Mouse (Mus musculus): ENCODE results near the gene D430041D05Rik. TPM values are rescaled to one million over a fixed set of nuclear protein-coding genes. Genes with fewer than 3 reads are reported as not detected.

The D430041D05Rik gene
- polyA plus RNA-seq, 1 experiment from 2014 or later = 0.22 TPM

DNA sequence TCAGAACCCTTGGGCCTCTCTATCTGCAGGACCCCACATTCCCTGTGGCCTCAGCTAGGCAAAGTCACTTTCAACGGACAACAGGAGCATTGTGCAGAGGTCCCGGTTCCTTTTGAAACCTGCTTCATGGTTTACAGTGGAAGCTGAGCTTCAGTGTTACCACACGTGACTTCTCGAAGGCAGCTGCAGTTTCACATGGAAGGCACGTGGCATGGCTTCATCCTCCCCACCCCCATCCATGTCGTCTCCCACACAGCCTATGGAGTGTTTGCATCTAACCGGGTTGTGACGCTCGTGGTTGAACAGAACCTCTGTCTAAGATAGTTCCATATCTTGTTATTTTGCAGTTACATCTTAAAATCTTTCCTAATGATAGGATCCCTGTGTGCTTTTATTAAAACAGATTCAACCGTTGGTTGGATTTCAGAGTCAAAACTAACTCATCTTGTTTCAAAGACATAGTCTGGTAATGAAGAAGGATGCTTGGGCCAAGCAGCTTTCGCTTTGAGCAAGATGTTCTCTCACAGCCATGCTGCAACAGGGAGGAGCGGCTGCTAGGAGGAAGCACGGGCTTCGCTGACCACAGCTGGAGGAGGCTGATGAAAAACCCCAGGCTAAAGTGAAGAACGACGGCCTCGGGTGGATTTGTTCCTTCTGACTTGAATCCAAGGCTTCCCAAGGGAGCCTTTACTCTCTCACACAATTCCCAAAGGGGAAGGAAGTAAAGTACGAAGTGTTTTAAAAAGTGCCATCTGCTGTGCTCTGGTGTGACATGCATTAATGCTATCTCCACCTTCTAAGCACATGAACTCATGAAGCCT lies 149.7 kb downstream of the D430041D05Rik start:
- H3K36me3 ChIP-seq (ENCODE audit: control insufficient read depth, insufficient read depth, low read length) = no peaks in the 10 kb centered on the region
- no peaks in the 10 kb centered on the region for H3K27me3 ChIP-seq (ENCODE audit: control insufficient read depth, insufficient read depth, low read length)
- no peak overlapping the region for H3K9ac ChIP-seq (replicated peaks; ENCODE audit: low read depth, low read length)
- H3K4me3 ChIP-seq (ENCODE audit: low read depth, low read length) = no peak overlapping the region
- ATAC-seq (ENCODE audit: insufficient number of reproducible peaks, insufficient read depth, low FRiP score, low read depth) = no peak
- 76% methylated on average over 18 of the region's 18 CpGs for WGBS
- no peaks in the 10 kb centered on the region for H3K9me3 ChIP-seq (ENCODE audit: control insufficient read depth, low read depth, low read length)
- H3K4me2 ChIP-seq (replicated peaks; ENCODE audit: low read depth, low read length) = no peak overlapping the region
- H3K27ac ChIP-seq (ENCODE audit: low read length) = no peak overlapping the region
- H3K4me1 ChIP-seq (ENCODE audit: control insufficient read depth, insufficient read depth, low read length) = no peaks in the 10 kb centered on the region

GRCm38 (mm10) chr2:104256585-104256984 lies 154.2 kb downstream of the D430041D05Rik start:
- Histone ChIP-seq H3K9me3 (ENCODE audit: control insufficient read depth, low read depth, low read length) (no peaks in the 10 kb centered on the region), H3K4me3 (ENCODE audit: low read depth, low read length) (no peak overlapping the region), H3K9ac (replicated peaks; ENCODE audit: low read depth, low read length) (no peak overlapping the region), H3K36me3 (ENCODE audit: control insufficient read depth, insufficient read depth, low read length) (no peaks in the 10 kb centered on the region), H3K27me3 (ENCODE audit: control insufficient read depth, insufficient read depth, low read length) (no peaks in the 10 kb centered on the region), H3K4me2 (replicated peaks; ENCODE audit: low read depth, low read length) (no peak overlapping the region), H3K27ac (ENCODE audit: low read length) (no peak overlapping the region), H3K4me1 (ENCODE audit: control insufficient read depth, insufficient read depth, low read length) (no peaks in the 10 kb centered on the region)
- WGBS = 65% methylated on average over 15 of the region's 15 CpGs
- no peak for ATAC-seq (ENCODE audit: insufficient number of reproducible peaks, insufficient read depth, low FRiP score, low read depth)

DNA sequence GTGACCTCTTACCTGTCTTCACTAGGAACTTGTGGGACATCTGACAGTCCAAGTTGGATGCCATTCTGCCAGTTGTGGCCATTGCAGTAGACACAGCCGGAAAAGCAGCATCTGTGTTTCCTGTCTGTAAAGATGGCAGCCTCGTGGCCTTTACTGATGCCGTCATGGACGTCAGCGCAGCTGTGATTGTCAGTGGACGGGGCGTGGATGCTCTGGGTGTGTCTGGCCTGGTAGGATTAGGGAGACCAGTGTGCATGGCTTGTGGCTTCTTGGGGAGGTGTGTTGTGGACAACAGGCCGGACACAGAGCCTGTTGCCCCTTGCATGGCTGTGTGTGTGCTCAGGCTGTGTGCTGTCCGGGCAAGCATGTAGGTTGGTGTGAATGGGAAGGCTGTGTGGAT lies 155.9 kb downstream of the D430041D05Rik start:
- H3K4me3 ChIP-seq (ENCODE audit: low read depth, low read length) = no peak overlapping the region
- ATAC-seq (ENCODE audit: insufficient number of reproducible peaks, insufficient read depth, low FRiP score, low read depth) = no peak
- 90% methylated on average over 9 of the region's 9 CpGs for WGBS
- H3K9ac ChIP-seq (replicated peaks; ENCODE audit: low read depth, low read length) = no peak overlapping the region
- H3K27me3 ChIP-seq (ENCODE audit: control insufficient read depth, insufficient read depth, low read length) = no peaks in the 10 kb centered on the region
- H3K4me2 ChIP-seq (replicated peaks; ENCODE audit: low read depth, low read length) = no peak overlapping the region
- H3K27ac ChIP-seq (ENCODE audit: low read length) = no peak overlapping the region
- no peaks in the 10 kb centered on the region for H3K36me3 ChIP-seq (ENCODE audit: control insufficient read depth, insufficient read depth, low read length)
- no peaks in the 10 kb centered on the region for H3K4me1 ChIP-seq (ENCODE audit: control insufficient read depth, insufficient read depth, low read length)
- no peaks in the 10 kb centered on the region for H3K9me3 ChIP-seq (ENCODE audit: control insufficient read depth, low read depth, low read length)

DNA sequence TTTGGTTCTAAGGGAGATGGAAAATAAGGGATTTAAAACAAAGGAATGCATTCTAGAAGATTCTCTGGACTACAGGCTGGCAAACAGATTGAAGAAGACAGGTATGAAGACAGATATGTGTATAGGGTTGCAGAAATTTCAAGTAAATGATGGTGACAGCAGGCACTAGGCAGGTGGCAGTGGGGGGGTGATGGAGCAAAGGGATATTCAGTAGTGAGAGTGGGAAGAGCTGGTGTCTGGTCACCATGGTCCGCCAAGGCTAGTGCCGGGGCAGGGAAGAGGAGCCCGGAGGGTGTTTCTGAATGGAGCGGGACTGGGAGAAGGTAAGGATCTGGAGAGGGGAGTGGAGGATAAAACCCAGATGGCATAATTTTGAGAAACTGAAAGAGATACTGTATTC lies 157.5 kb downstream of the D430041D05Rik start:
- H3K4me2 ChIP-seq (replicated peaks; ENCODE audit: low read depth, low read length) = no peak overlapping the region
- no peak overlapping the region for H3K4me3 ChIP-seq (ENCODE audit: low read depth, low read length)
- H3K36me3 ChIP-seq (ENCODE audit: control insufficient read depth, insufficient read depth, low read length) = no peaks in the 10 kb centered on the region
- H3K9me3 ChIP-seq (ENCODE audit: control insufficient read depth, low read depth, low read length) = no peaks in the 10 kb centered on the region
- no peaks in the 10 kb centered on the region for H3K4me1 ChIP-seq (ENCODE audit: control insufficient read depth, insufficient read depth, low read length)
- no peak overlapping the region for H3K27ac ChIP-seq (ENCODE audit: low read length)
- no peaks in the 10 kb centered on the region for H3K27me3 ChIP-seq (ENCODE audit: control insufficient read depth, insufficient read depth, low read length)
- 88% methylated on average over 4 of the region's 4 CpGs for WGBS
- no peak overlapping the region for H3K9ac ChIP-seq (replicated peaks; ENCODE audit: low read depth, low read length)
- no peak for ATAC-seq (ENCODE audit: insufficient number of reproducible peaks, insufficient read depth, low FRiP score, low read depth)

- WGBS = 69% methylated on average over 4 of the region's 4 CpGs
- Histone ChIP-seq H3K4me3 (ENCODE audit: low read depth, low read length) (no peak overlapping the region), H3K27ac (ENCODE audit: low read length) (no peak overlapping the region), H3K9me3 (ENCODE audit: control insufficient read depth, low read depth, low read length) (no peaks in the 10 kb centered on the region), H3K4me1 (ENCODE audit: control insufficient read depth, insufficient read depth, low read length) (no peaks in the 10 kb centered on the region), H3K36me3 (ENCODE audit: control insufficient read depth, insufficient read depth, low read length) (no peaks in the 10 kb centered on the region), H3K4me2 (replicated peaks; ENCODE audit: low read depth, low read length) (no peak overlapping the region), H3K27me3 (ENCODE audit: control insufficient read depth, insufficient read depth, low read length) (no peaks in the 10 kb centered on the region), H3K9ac (replicated peaks; ENCODE audit: low read depth, low read length) (no peak overlapping the region)
- no peak for ATAC-seq (ENCODE audit: insufficient number of reproducible peaks, insufficient read depth, low FRiP score, low read depth)
These were observed 159.2 kb downstream of the D430041D05Rik start for GRCm38 (mm10) chr2:104251647-104252046.

GRCm38 (mm10) chr2:104249856-104250255 lies 161.0 kb downstream of the D430041D05Rik start:
- no peaks in the 10 kb centered on the region for H3K36me3 ChIP-seq (ENCODE audit: control insufficient read depth, insufficient read depth, low read length)
- WGBS = 70% methylated on average over 2 of the region's 2 CpGs
- H3K9me3 ChIP-seq (ENCODE audit: control insufficient read depth, low read depth, low read length) = no peaks in the 10 kb centered on the region
- no peak overlapping the region for H3K4me2 ChIP-seq (replicated peaks; ENCODE audit: low read depth, low read length)
- H3K4me1 ChIP-seq (ENCODE audit: control insufficient read depth, insufficient read depth, low read length) = no peaks in the 10 kb centered on the region
- no peak overlapping the region for H3K27ac ChIP-seq (ENCODE audit: low read length)
- H3K4me3 ChIP-seq (ENCODE audit: low read depth, low read length) = no peak overlapping the region
- no peak for ATAC-seq (ENCODE audit: insufficient number of reproducible peaks, insufficient read depth, low FRiP score, low read depth)
- H3K9ac ChIP-seq (replicated peaks; ENCODE audit: low read depth, low read length) = no peak overlapping the region
- H3K27me3 ChIP-seq (ENCODE audit: control insufficient read depth, insufficient read depth, low read length) = no peaks in the 10 kb centered on the region

- H3K4me2 ChIP-seq (replicated peaks; ENCODE audit: low read depth, low read length) = no peak overlapping the region
- H3K4me3 ChIP-seq (ENCODE audit: low read depth, low read length) = no peak overlapping the region
- H3K27me3 ChIP-seq (ENCODE audit: control insufficient read depth, insufficient read depth, low read length) = no peaks in the 10 kb centered on the region
- no peak for ATAC-seq (ENCODE audit: insufficient number of reproducible peaks, insufficient read depth, low FRiP score, low read depth)
- H3K36me3 ChIP-seq (ENCODE audit: control insufficient read depth, insufficient read depth, low read length) = no peaks in the 10 kb centered on the region
- H3K27ac ChIP-seq (ENCODE audit: low read length) = no peak overlapping the region
- H3K9me3 ChIP-seq (ENCODE audit: control insufficient read depth, low read depth, low read length) = no peaks in the 10 kb centered on the region
- 86% methylated on average over 4 of the region's 4 CpGs for WGBS
- H3K9ac ChIP-seq (replicated peaks; ENCODE audit: low read depth, low read length) = no peak overlapping the region
- H3K4me1 ChIP-seq (ENCODE audit: control insufficient read depth, insufficient read depth, low read length) = no peaks in the 10 kb centered on the region
These were observed 164.0 kb downstream of the D430041D05Rik start for GRCm38 (mm10) chr2:104246851-104247250.

DNA sequence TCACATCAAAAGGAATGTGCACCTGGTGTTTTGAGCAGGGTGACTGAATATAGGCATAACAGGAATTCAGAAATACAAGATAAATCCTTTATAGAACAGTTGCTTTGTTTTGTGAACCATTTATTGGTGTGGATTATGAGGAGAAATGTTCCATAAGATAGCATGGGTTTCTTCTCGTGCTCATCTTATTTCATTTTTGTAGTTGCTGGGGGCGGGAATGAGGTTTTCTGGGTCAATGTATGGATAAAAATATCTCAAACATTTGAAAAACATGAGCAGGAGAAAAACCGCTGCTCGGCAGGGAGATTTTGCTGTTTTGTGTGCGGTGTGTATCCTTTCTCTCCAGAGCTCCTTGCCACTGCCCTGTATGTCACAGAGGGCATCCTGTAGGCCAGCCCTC lies 168.8 kb downstream of the D430041D05Rik start:
- Histone ChIP-seq H3K4me1 (ENCODE audit: control insufficient read depth, insufficient read depth, low read length) (no peaks in the 10 kb centered on the region), H3K36me3 (ENCODE audit: control insufficient read depth, insufficient read depth, low read length) (no peaks in the 10 kb centered on the region), H3K27me3 (ENCODE audit: control insufficient read depth, insufficient read depth, low read length) (no peaks in the 10 kb centered on the region), H3K4me2 (replicated peaks; ENCODE audit: low read depth, low read length) (no peak overlapping the region), H3K9ac (replicated peaks; ENCODE audit: low read depth, low read length) (no peak overlapping the region), H3K9me3 (ENCODE audit: control insufficient read depth, low read depth, low read length) (no peaks in the 10 kb centered on the region), H3K27ac (ENCODE audit: low read length) (no peak overlapping the region), H3K4me3 (ENCODE audit: low read depth, low read length) (no peak overlapping the region)
- no peak for ATAC-seq (ENCODE audit: insufficient number of reproducible peaks, insufficient read depth, low FRiP score, low read depth)
- WGBS = 81% methylated on average over 5 of the region's 5 CpGs

GRCm38 (mm10) chr2:104237141-104237540 lies 173.7 kb downstream of the D430041D05Rik start:
- ATAC-seq (ENCODE audit: insufficient number of reproducible peaks, insufficient read depth, low FRiP score, low read depth) = no peak
- 67% methylated on average over 4 of the region's 4 CpGs for WGBS
- H3K4me2 ChIP-seq (replicated peaks; ENCODE audit: low read depth, low read length) = no peak overlapping the region

More at GRCm38 (mm10) chr2:104237141-104237540, 173.7 kb downstream of the D430041D05Rik start:
- Histone ChIP-seq H3K4me3 (ENCODE audit: low read depth, low read length) (no peak overlapping the region), H3K4me1 (ENCODE audit: control insufficient read depth, insufficient read depth, low read length) (no peaks in the 10 kb centered on the region), H3K36me3 (ENCODE audit: control insufficient read depth, insufficient read depth, low read length) (no peaks in the 10 kb centered on the region), H3K27ac (ENCODE audit: low read length) (no peak overlapping the region), H3K27me3 (ENCODE audit: control insufficient read depth, insufficient read depth, low read length) (no peaks in the 10 kb centered on the region), H3K9ac (replicated peaks; ENCODE audit: low read depth, low read length) (no peak overlapping the region), H3K9me3 (ENCODE audit: control insufficient read depth, low read depth, low read length) (no peaks in the 10 kb centered on the region)

Data from stomach, embryonic 14.5 days (tissue).